Mouse (Mus musculus) cerebellum, adult 11-12 months (tissue): ENCODE measurements around the gene Xrcc5.

Experiments
- DNase-seq: peaks from one replicate; pipeline ENCODE4 v3.0.0; 2022

Xrcc5 gene

GRCm38 (mm10) chr1:72316409-72316808 lies 9.2 kb downstream of the Xrcc5 start:
- DNase-seq, result no peak

DNA sequence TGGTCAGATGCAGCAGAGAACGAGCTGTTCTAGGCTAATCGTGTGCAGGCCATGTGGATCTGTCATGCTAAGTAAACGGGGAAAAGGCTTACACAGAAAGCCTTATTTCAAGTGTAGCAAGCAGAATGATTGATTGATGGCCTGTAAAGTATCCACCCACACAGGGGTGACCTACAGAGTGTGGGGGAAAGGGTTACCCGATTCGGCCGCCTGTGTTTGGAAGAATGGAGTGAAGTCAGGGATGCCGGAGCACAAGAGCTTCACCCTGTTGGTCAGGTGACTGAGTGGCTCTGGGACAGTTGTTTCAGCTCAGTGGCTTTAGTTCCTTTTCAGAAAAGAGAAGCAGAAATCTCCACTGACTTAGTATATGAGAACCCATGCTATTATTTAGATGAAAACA lies 9.7 kb downstream of the Xrcc5 start:
- DNase-seq, result no peak

DNA sequence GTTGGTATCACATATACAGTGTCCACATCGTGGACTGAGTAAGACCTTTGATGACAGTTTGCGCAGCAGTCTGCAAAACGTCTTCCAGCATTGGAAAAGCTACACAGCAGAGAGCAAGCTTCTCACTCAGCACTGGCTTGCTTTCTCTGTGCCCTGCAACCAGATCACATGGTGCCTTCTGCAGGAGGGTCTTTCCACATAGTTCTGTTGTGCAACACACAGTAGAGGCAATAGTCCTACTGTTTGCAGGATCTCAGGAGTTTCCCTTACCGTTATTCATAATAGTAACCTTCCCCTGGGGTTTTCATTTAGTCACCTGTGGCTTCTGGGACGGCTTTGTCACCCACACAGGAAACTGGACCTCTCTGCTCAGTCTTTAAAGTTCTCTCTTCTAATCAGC lies 13.5 kb downstream of the Xrcc5 start:
- DNase-seq, result no peak

DNA sequence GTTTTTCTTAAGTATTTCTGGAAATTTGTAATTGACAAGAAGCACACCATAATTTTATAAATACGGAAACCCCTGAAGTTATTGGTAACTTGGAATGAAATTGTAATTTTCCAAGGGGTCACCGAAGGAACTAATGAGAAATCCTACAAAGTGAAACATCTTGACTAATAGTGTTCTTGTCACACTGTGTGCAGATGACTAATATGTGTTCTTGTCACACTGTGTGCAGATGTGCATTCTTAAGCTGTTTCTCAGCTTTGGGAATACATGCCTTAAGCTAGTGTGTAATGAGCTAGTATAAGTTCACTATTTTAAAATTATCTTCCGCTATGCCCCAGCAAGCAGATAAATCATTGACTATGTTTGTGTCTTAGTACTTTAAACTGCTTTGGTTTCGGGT lies 16.0 kb downstream of the Xrcc5 start:
- DNase-seq, result no peak

GRCm38 (mm10) chr1:72326162-72326821 lies 19.1 kb downstream of the Xrcc5 start:
- DNase-seq, result no peak

- DNase-seq, result no peak
Measured at GRCm38 (mm10) chr1:72334807-72335206, 27.6 kb downstream of the Xrcc5 start.

GRCm38 (mm10) chr1:72336780-72337179 lies 29.6 kb downstream of the Xrcc5 start:
- no peak for DNase-seq

DNA sequence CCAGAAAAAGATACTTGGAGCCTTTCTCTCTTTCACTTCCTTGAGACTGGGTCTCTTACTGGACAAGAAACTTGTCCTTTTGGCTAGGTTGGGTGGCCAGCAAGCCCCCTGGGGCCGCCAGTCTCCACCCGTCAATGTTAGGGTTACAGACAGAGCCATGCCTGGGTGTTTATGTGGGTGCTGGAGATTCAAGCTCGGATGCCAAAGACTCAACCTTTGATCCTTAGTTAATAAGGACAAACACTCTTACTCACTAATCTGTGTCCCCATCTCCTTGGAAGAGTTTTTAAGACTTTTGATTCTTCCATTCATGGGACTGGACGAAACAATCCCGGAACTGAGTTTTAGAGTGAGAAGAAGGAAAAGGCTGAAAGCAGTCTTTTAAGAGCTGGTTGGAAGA lies 31.1 kb downstream of the Xrcc5 start:
- DNase-seq, result no peak

- DNase-seq, result no peak
Measured at GRCm38 (mm10) chr1:72347873-72348272, 40.7 kb downstream of the Xrcc5 start.

- no peak for DNase-seq
Measured at GRCm38 (mm10) chr1:72354856-72355255, 47.6 kb downstream of the Xrcc5 start.

- no peak for DNase-seq
Measured at GRCm38 (mm10) chr1:72358216-72358615, 51.0 kb downstream of the Xrcc5 start.

DNA sequence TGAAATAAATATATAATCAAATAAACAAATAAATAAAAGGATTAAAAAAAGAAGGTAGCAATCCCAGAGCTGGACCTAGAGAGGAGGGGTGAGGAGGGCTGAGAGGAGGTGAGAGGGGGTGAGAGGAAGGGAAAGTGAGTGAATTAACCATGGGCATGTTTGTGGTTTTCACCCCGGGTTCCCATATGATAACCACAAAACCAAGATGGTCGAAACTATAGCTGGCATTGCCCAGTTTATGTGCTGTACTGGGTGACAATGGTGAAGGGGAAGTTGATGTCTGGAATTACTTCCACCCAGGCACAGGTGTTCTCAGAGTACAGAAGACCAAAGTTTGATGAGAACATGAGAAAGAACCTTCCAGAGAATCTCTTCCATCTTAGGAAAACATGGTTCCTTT lies 52.2 kb downstream of the Xrcc5 start:
- no peak for DNase-seq

DNA sequence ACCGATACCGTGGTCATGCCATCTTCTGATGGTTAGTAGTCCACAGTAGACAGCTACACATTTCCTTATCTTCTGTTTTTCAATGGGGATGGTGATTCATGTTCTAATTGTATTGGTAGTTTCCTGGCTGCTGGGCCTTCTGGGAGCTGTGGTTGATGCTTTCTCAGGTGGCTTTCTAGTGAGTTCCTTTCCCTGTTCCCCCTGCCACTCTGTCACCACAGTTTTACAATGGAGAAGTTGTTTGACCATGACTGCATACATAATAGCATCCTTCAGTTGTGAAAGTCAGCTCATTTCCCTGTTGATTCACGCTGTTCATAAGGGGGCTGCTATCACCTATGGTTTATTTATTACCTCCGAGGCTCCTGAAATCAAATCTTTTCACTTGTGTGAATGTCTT lies 53.6 kb downstream of the Xrcc5 start:
- DNase-seq, result no peak

GRCm38 (mm10) chr1:72364661-72365060 lies 57.4 kb downstream of the Xrcc5 start:
- no peak for DNase-seq

DNA sequence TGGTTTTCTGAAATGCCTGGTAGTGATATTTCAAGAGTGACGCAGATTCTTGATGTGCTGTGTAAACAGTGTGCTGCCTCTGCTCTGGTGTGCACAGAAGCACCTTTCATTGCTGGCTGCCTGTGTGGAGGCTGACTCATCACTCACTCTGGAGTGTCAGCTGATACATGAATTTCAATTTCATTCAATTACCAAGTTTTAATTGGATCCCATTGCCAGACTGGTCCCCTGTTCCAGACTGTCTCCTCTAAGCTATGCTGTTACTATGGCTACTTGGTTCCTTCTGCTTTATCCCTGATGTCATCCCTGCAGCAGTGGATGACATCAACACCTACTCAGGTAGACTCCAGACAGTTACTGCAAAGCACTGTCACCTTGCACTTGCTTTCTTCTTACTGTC lies 65.3 kb downstream of the Xrcc5 start:
- no peak for DNase-seq

DNA sequence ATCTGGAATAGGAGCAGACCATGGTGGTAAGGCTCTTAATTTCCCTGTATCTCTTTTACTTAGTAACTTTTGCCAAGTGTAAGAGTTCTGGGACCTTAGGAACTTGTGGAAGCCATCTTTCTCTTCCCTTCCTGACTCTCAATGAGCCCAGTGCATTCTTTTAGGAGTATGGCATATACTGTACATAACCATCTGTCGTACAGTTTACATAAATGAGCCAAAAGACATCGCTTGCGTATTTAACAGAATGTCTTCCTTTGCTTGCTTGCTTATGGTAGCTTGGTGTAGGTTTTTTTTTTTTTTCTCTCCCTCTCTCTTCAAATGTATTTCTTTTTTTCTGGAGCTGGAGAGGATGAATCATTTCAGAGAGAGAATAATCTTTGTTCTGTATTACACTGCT lies 65.7 kb downstream of the Xrcc5 start:
- DNase-seq, result no peak

GRCm38 (mm10) chr1:72373648-72374047 lies 66.4 kb downstream of the Xrcc5 start:
- no peak for DNase-seq

DNA sequence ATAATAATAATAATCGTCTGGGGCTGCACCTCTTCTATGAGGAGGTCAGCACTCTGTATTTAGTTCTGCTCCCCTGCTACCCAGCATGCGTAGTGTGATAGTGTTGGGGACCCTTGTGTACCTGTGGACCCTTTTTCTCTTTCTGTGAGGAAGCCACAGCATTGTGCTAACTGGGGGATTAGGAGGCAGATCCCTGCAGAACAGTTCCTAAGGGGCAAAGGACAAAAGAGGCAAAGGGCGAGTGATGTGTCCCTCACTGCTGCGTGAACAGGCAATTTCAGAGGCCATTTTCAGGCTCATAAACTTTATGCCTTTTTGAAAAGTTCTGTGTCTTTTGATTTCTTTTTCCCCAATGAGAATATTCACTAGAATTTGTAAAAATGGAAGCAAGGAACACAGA lies 66.8 kb downstream of the Xrcc5 start:
- DNase-seq, result no peak

- DNase-seq, result no peak
Measured at GRCm38 (mm10) chr1:72378151-72378550, 70.9 kb downstream of the Xrcc5 start.

DNA sequence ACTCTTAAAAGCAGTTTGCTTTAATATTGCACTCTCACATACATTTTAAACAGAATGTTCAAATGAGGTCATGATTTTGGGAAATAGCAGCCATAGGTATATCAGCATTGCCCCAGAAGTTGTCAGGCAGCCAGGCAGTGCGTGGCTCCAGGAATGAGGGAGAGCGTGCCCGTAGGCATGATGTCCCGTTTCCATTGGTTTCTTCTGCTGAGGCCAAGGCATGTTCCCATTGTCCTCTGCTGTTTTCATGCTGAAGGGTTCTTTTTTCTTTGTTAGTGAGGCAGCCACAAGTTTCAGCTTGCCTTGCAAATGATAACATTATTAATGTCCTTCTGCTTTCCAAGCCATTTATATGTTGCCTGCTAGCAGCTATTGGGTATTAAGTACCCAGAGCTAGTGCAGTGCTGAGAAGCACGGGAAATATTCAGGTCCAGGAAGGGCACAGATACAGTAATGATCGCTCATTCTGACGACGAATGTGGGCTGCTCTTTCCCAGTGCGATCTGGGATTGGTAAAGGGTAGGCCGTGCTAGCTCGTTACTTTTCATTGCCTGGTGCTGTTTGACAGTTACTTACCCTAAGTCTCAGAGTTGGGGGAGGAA lies 72.6 kb downstream of the Xrcc5 start:
- DNase-seq, result no peak

GRCm38 (mm10) chr1:72380544-72380943 lies 73.3 kb downstream of the Xrcc5 start:
- DNase-seq, result no peak

DNA sequence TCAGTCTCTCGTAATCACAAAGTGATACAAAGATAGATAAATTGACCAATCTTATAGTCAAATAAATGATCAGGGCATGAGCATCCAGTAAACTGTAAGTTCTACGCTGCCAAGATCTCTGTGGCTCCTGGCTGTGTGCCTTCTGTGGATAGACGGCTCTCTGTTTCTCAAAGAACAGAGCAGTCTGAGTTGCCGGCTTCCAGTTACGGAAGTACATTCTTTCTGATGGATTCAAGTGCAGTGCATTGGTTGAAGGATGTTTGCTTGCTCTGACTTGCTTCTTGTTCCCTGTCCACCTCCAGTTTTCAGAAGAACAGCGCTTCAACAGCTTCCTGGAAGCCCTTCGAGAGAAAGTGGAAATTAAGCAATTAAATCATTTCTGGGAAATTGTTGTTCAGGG lies 75.8 kb downstream of the Xrcc5 start:
- no peak for DNase-seq

- DNase-seq, result no peak
Measured at GRCm38 (mm10) chr1:72383651-72384050, 76.4 kb downstream of the Xrcc5 start.

- no peak for DNase-seq
Measured at GRCm38 (mm10) chr1:72390420-72390819, 83.2 kb downstream of the Xrcc5 start.

DNA sequence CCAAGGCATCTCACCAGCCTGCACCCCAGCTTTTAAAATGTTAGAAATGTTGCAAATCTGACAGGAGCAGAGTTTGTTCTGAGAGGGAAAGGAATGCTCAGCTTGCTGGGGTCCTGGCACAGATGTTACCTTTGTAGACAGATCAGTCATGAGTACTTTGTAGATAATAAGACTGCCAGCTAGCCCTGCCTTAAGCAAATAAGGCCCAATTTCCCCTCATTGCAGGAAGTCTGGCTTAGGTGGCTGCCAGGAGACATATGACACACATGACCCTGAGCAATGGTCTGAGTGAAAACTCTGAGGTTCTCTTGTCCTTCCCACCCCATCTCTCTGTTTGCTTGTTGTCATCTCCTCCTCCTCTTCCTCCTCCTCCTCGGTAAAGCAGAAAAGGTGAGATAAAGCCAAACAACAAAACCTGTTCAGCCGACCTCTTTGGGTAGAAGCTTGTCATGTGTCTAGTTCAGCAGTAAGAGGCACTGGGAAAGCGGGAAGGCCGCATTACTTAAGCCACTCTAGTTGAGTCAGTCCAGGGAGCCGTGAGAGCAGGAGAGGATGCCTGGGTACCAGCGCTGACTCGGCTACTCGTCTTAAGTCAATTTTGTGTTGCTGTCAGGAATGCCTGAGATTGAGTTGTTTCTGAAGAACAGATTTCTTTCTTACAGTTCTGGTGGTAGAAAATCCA lies 92.6 kb downstream of the Xrcc5 start:
- DNase-seq, result no peak
